Mouse (Mus musculus): ENCODE measurements around the gene Fam126a. TPM values are rescaled to one million over a fixed set of nuclear protein-coding genes. Genes with fewer than 3 reads are reported as not detected.

Fam126a gene
- total RNA-seq, 2 experiments from 2014 or later, result 145 TPM

DNA sequence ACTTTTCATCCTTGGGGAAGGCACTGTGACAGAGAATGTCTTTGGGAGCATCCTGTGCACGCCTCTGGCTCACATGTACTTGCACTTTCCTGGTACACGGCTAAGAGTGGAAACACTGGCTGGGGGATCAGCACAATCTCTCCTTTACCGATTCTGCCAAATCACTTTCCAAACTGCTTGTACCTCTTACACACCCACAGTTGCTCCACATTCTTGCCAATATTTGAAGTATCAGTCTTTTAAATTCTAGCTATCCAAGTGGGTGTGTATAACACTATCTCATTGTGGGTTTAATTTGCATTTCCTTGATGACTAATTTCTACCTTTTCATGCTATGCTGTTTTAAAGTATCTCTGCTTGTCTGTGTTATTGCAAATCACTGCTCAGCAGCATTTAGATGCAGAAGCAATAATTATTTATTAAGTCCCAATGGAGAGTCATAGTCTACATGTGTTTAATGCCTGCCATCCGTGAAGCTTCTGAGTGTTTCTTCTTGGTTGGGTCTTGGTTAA is 10.9 kb upstream of the Fam126a start:
- no peak for ATAC-seq (replicated peaks; ENCODE audit: low FRiP score, poor library complexity, severe bottlenecking)

DNA sequence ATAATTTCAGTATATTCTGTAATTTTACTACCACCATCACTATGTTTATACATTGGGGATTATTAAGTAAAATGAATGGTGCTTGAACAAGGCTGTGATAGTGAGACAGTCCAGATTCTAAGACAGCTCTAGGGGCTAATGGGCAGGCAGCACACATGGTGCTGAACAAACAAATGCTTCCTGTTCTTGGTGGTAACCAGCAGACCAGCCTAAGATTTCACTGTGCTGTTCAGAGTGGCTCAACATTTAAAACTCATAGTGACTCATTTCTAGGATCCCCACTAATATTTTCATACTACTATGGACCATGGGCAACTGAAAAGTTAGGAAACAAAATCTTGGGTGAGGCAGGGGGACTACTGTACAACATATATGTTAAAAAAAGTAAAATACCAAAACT is 10.1 kb upstream of the Fam126a start:
- no peak for ATAC-seq (replicated peaks; ENCODE audit: low FRiP score, poor library complexity, severe bottlenecking)

DNA sequence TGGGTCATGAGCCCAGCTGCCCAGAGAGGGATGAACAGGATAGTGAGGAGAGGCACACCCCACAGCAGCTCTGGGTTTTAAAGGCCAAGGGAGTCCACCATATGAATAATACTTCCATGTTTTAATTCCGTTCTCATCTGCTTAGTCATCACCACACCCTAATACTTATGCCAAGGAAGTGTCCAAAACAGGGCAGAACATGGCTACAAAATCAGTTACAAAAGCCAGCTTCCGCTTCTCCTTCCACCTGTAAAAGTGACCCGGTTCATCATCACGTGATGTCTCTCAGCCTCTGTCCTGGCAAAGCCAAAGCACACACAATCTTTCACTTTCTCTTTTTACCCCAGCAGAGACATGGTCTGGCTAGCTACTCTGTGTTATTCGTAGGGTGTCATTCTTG is 8.9 kb upstream of the Fam126a start:
- ATAC-seq (replicated peaks; ENCODE audit: low FRiP score, poor library complexity, severe bottlenecking), result peak; percentile 83

DNA sequence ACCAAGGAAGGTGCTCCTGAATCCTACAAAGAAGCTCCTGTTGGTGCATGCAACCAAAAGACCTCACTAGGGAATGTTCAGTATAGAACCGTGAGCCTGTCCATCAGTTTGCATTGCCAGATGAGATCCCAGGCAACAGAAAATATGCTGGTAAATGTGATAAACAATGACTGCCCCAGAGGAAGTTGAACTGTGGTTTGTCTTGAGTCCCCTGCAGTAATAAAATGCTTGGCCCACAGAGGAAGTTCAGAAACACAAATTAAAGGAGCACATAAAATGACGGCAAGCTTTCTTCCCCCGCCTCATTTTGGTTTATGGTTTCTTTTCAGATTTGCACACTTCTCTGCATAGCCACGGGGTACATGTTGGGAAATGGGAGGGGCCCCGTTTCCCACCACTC is 8.3 kb upstream of the Fam126a start:
- no peak for ATAC-seq (replicated peaks; ENCODE audit: low FRiP score, poor library complexity, severe bottlenecking)

DNA sequence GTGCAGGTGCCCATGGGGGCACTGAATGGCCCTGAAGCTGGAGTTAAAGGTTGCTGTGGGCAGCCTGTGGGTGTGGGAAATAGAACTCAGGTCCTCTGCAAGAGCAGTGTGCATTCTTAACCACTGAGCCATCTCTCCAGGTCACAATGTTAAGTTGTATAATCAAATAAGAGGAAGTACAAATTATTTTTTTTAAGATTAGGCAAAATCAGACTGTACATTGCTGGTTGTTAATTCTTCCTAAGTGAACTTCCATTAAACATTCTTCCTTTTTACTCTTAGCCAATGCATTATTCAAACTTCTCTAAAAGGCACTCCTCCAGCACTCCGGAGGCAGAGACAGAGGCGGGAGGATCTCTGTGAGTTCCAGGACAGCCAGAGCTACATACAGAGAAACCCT is 7.7 kb upstream of the Fam126a start:
- ATAC-seq (replicated peaks; ENCODE audit: low FRiP score, poor library complexity, severe bottlenecking), result no peak

DNA sequence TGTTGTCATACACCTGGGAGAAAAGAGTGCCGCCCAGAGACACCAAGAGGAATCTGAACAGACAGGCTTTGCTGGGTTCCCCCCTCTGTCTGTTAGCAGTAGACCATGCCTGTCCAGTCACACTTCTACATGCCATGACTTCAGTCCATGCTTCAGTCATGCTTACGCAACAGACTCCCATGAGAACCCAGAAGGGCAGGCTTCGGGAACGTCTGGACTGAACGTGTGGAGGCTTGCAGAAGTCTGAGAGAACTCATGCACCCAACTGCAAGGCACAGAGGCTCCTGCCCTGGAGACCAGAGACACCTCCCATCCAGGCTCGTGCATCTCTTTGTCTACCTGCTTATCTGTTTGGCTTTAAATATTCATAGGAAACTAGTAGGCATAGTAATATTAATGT is 6.2 kb upstream of the Fam126a start:
- ATAC-seq (replicated peaks; ENCODE audit: low FRiP score, poor library complexity, severe bottlenecking), result no peak

DNA sequence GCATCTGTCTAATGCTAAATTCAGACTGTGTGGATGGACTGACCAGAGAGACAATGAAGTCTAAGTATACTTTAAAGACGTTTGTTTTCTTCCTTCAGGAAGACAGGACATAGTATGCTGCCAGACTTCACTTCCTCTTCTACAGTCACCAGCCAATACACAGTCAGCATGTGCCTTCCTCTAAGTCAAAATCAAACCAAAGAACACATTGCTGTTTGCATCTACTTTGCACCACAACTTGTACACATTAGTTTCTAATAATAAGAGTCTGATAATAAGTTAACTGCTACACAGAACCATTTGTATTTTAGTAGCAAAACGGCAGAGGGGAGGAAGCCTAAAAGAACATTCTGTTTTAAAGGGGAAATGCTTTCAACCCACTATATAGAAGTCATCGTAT is 4.5 kb upstream of the Fam126a start:
- no peak for ATAC-seq (replicated peaks; ENCODE audit: low FRiP score, poor library complexity, severe bottlenecking)

DNA sequence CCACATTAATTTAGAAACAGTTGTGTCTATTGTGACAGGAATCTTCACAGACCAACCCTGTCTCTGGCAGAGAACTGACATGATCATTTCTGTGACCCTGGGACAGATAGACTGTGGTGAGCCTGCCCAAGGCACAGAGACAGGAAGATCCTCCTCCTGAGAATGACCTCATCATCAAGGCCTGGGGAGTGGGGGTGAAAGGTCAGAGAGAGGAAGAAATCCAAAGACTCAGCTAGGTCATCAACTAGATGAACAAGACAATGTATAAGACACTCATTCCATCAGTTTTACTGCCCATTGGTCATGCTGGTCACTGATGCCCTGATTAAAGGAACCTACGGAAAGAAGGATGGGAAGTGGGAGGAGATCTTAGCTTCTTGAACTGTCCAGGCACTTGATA is 3.6 kb upstream of the Fam126a start:
- no peak for ATAC-seq (replicated peaks; ENCODE audit: low FRiP score, poor library complexity, severe bottlenecking)

DNA sequence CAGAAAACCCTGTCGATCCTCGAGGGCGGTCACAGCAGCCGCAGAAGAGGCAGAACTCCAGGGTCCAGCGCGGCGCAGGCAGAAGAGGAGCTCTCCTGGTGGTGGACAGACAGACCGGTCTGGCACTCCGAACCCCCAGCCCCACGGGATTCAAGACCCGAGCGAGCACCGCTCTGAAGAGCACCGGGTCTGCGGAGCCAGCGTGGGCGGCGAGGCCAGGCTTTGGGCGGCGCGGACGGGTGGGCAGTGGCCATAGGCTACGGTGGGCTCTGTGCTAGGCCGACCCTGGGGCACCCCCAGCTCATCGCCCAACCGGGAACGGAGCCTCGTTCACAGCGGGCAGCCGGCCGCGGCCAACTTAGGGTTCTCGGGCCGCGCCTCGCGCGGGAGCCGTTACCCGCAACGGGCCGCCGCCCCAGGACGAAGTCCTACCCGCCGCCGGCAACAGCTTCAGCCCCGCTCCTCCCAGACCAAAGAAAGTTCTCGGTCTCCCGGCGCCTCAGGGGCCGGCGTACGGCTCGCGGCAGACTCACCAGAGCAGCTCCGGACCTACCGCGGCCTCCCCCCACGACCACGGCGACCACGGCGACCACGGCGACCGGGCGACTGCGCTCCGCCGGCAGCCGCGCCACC is 428 bp downstream of the Fam126a start:
- ATAC-seq (replicated peaks; ENCODE audit: low FRiP score, poor library complexity, severe bottlenecking), result peak; percentile 27

DNA sequence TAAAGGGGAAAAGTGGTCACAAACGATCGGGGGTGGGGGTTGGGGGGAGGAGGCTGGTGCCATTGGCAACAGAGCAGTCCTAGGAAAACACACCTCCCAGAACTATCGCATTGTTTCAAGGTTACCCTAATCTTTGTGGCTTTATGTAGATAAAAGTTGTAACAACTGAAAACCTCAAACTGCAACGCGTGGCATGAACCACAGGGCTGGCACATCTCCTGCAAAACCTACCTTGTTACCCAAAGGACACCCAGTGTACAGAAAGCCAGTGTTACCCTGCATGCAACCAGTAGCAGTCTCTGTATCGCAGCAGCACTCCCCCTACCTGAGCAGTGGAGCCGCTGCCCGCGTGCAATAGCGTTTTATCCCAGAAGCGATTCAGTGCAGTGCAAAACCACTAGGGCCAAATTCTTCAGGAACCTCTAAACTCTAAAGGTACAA is 1.1 kb downstream of the Fam126a start:
- peak; percentile 72 for ATAC-seq (replicated peaks; ENCODE audit: low FRiP score, poor library complexity, severe bottlenecking)

DNA sequence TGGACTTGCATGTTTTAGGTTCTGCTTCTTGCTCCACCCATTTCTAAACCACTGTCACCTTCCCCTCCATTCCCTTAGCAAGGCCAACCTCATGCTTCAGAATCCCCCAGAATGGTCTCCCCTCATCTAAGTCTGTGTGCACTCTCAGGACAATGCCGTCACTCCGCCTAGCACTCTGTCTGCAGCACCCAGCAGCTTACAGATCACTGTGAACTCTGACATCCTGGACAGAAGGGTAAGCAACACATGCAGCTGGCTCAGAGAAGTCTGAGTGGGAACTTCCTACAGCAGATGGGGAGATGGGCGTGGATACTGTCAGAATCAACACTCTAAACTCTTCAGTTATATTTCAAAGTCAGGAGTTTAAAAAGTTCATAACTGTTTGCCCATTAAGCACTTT is 5.5 kb downstream of the Fam126a start:
- ATAC-seq (replicated peaks; ENCODE audit: low FRiP score, poor library complexity, severe bottlenecking), result no peak

DNA sequence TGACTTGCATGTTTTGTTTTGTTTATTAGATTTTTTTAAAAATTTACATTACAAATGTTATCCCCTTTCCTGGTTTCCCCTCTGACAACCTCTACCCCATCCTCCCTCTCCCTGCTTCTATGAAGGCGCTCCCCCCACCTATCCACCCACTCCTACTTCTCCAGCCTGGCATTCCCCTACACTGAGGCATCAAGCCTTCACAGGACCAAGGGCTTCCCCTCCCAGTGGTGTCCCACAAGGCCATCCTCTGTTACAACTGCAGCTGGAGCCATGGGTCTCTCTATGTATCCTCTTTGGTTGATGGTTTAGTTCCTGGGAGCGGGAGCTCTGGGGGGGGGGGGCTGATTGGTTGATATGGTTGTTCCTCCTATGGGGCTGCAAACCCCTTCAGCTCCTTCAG is 7.3 kb downstream of the Fam126a start:
- no peak for ATAC-seq (replicated peaks; ENCODE audit: low FRiP score, poor library complexity, severe bottlenecking)

DNA sequence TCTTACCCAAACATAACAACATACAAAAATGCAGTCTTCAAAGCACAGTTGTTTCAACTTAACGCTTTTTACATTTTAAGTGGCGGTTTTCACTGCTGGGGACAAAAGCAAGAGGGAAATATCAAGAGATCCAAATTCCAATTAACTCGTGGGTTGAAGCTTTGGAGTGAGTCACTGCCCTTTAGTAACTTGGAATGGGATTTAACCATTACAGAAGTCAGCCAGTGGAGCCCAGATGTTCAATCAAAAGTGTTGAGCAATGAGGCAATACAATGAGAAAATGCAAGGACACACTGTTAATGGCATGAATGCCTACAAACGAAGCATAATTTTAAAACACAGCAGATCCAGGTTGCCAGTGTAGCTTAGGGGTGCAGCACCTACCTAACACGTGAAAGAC is 8.8 kb downstream of the Fam126a start:
- ATAC-seq (replicated peaks; ENCODE audit: low FRiP score, poor library complexity, severe bottlenecking), result no peak

DNA sequence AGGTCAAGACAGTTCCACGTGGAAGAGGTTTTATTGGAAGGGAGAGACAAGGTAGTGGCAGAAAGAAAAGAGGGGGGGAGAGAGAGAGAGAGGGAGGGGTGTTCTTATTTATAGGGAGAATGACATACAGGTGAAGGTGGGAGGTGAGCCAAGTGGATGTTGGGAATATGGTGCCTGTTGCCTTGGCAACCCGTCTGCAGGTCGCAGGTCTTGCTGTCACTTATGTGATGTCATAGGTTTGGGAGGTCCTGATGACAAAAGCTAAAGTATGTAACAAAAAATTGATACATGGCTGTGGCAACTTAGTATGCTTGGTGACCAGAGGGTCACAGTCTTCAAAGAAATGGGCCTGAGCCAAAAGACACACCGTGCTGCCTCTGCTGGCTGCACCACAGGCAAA is 10.1 kb downstream of the Fam126a start:
- ATAC-seq (replicated peaks; ENCODE audit: low FRiP score, poor library complexity, severe bottlenecking), result no peak

DNA sequence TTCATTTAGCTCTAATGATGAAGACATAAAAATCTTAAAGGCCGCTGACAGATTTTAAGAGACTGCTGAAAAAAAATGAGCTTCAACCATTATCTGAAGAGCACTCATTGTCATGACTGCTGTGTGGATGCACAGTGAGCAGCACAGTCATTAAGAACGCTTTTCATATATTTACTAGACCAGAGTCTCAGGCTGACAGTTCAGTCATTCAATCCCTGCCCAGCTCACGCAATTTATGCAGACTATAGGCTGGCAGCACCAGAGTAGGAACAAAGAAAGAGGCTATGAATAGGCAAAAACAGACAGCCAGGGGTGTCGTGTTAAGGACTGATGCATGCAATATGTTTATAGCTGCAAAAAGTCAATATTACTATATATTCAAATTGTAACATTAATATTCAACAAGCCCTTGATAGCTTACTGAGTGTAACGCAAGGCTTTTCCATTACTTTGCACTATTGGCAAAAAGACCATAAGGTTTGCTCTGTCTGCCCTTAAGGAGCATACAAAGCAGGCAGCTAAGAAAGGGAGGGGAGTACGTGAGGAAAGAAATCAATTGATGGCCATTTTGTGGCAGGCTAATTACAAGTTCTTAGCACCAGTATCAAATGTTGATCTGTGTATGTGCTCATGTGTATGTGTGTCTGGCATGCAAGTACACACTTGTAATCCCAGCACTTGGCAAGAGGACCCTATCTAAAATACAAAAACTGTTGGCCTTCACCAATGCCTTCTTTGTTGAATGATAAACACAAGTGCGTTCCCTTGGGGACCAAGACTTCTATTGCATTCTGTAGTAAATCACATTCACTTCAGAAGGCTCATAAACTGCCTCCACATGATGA is 10.9 kb downstream of the Fam126a start:
- ATAC-seq (replicated peaks; ENCODE audit: low FRiP score, poor library complexity, severe bottlenecking), result no peak

DNA sequence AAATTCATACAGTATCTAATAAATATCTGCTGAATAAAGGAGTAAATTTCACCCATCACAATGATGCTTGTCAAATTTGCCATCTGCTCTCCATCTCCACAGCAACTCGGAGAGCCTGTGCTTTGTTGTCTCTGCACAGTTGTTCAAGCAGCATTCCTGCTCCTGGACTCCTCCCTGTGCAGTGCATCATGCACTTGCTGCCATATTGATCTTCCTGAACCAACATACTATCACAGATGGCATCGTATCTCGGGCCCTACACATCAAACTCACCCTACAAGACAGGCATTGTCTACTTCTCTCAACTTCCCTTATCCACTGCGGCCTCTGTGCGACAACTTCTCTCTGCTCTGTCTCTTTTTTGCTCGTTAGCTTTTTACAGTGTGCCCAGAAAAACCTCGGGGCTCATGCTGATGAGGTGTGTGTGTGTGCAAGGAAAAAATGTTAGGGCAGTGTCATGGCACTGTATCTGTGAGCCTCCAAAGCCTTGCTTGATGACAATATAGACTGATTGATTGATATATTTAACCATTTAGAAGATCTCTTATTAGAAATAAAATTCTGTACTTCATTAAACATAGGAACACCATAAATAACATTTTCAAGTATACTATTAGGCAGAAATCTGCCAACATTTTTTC is 11.7 kb downstream of the Fam126a start:
- no peak for ATAC-seq (replicated peaks; ENCODE audit: low FRiP score, poor library complexity, severe bottlenecking)

DNA sequence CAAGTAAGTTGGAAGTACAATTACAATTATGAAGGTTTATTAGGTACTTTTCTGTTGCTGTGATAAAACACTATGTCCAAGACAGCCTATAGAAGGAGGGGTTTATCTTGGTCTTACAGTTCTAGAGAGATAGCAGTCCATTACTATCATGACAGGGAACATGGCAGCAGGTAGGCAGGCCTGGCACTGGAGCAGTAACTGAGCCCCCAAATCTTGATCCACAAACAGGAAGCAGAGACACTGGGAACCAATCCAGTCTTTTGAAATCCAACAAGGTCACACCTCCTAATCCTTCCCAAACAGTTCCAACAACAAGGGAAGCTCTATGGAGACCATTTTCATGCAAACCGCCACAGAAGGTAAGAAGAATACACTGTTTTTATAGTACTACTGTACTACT is 13.6 kb downstream of the Fam126a start:
- ATAC-seq (replicated peaks; ENCODE audit: low FRiP score, poor library complexity, severe bottlenecking), result no peak

DNA sequence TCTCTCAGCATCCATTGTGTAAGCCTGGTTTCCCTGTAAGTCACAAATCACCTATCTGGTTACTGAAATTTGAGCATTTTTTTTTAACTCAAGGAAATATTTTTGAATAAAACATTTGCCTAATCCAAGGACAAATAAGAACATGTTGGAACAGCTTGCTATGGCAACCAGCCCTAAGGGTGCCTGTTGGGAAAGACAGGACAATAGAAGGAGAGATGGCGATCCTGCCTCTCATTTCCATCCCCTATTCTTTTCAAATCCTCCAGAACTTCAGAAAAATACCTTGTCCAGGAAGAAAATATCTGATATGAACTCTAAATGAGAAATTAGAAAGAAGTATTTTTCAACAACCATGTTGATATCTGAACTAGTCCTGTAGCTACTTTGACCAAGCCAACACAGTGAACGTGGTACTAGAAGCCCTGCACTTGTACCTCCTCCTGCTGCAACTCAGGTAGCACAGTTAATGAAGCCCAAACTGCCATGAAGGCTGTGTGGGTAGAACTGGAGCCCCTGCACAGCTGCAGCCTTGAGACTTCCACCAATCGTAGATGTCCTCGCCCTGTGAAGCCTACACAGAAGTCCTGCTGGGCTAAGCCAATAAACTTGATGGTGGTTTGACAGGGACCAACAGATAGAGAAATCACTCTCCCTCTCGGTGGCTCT is 17.0 kb downstream of the Fam126a start:
- peak; percentile 52; the same call in 1 of the 2 replicates for ATAC-seq (replicated peaks; ENCODE audit: low FRiP score, poor library complexity, severe bottlenecking)

DNA sequence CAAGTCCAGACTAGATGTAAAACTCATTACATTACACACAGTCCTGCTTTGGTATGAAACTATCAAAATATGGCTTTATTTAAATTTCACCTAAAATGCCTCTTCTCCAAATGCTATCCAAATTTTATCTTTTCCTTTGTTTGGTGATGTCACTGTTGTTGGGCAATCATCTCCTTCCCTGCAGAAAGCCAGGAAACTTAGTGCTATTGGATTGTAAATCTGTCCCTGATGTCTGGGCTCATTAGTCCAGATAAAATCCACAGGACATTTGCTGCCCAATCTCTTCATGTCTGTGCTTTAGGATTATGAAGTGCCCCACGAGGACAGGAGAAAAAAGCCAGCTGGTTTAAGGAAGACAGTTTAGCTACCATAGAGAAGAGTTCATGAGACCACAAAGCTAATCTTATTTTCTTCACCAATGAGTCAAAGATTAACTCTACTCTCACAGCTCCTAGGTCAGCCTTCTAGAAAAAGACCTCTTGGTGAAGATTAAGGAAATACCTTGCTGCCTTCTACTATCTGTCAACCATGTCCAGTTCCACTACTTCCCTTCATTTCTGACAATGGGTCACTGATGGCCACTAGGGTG is 31.3 kb downstream of the Fam126a start:
- no peak for ATAC-seq (replicated peaks; ENCODE audit: low FRiP score, poor library complexity, severe bottlenecking)

DNA sequence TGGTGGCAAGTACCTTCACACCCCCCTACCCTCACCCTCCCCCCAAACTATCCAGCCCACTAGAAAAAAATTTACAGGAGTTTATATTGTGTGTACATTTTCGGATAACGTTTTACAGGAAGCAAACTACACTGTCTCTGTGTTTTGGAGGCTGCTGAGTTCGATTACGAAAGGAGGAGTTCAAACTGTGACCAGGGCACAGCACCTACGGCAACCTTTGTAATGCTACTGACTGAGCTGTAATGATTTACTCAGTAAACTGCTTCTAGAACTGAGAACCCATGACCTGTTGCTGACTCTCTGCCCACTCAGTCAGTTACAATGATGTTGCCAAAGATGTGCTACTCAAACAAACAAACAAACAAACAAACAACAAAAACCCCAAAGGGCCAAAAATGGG is 34.5 kb downstream of the Fam126a start:
- ATAC-seq (replicated peaks; ENCODE audit: low FRiP score, poor library complexity, severe bottlenecking), result no peak

Measured in erythroid progenitor cell, adult 5-6 weeks (primary cell).